Mouse (Mus musculus) lung, postnatal 0 days (tissue): ENCODE measurements around the gene Btbd8. TPM values are rescaled to one million over a fixed set of nuclear protein-coding genes. Genes with fewer than 3 reads are reported as not detected.
A peak's percentile ranks its signal among the peaks of the same experiment; 100 is the strongest.

Source experiments
- ATAC-seq: fragments of 200-750 bp; cut with Nextera tagmentation; 2 replicates; pipeline ENCODE4 v1.8.0; 2017; ENCODE audit warnings: moderate library complexity
- DNase-seq: peaks from one replicate; pipeline ENCODE4 v3.0.0-alpha.2; 2016; ENCODE audit warnings: low spot score
- H3K27ac ChIP-seq: fragments of 300-500 bp; sonication (generic); 2 replicates; pipeline ENCODE4 v1.5.1; 2014; ENCODE audit warnings: antibody characterized with exemption, mild to moderate bottlenecking, low read length, mixed read lengths
- H3K27me3 ChIP-seq: fragments of 300-500 bp; sonication (generic); replicated peaks from 2 replicates; pipeline ENCODE4 v1.6.1; 2014; ENCODE audit warnings: low read length, mixed read lengths; ENCODE audit not compliant: insufficient read depth
- H3K36me3 ChIP-seq: fragments of 300-500 bp; sonication (generic); 2 replicates; pipeline ENCODE4 v1.6.1; 2014; ENCODE audit warnings: low read length, mixed read lengths; ENCODE audit not compliant: insufficient read depth
- H3K4me1 ChIP-seq: fragments of 300-500 bp; sonication (generic); 2 replicates; pipeline ENCODE4 v1.6.1; 2014; ENCODE audit warnings: antibody characterized with exemption, low read depth, low read length, mixed read lengths; ENCODE audit not compliant: insufficient read depth
- H3K4me2 ChIP-seq: fragments of 300-500 bp; sonication (generic); replicated peaks from 2 replicates; pipeline ENCODE4 v1.6.1; 2014; ENCODE audit warnings: low read depth, mild to moderate bottlenecking, low read length, moderate library complexity, mixed read lengths
- H3K4me3 ChIP-seq: fragments of 300-500 bp; sonication (generic); 2 replicates; pipeline ENCODE4 v1.5.1; 2014; ENCODE audit warnings: low read depth, low read length
- H3K9ac ChIP-seq: fragments of 300-500 bp; sonication (generic); replicated peaks from 2 replicates; pipeline ENCODE4 v1.6.1; 2014; ENCODE audit warnings: low read depth, mild to moderate bottlenecking
- H3K9me3 ChIP-seq: fragments of 300-500 bp; sonication (generic); 2 replicates; pipeline ENCODE4 v1.6.1; 2016; ENCODE audit warnings: low read length, mixed read lengths
- CTCF ChIP-seq: IDR thresholded peaks from 2 replicates; pipeline ENCODE4 v1.5.1; 2016; ENCODE audit warnings: antibody characterized with exemption, mild to moderate bottlenecking
- EP300 ChIP-seq: IDR thresholded peaks from 2 replicates; pipeline ENCODE4 v1.6.1; 2016; ENCODE audit warnings: antibody characterized with exemption, mild to moderate bottlenecking, control low read depth
- WGBS: fragments of 180-500 bp; shearing (Covaris S2); extraction: QIAGEN DNeasy Blood & Tissue Kit; methylation state at CpG from one replicate; pipeline ENCODE4 v1.1.7; 2014; 5-methylcytosine and 5-hydroxymethylcytosine counted together
- polyA plus RNA-seq: library from polyadenylated mRNA; unstranded; fragments of >200 nt; fragmentation: Nextera tagmentation; extraction: Ambion mirVana; gene quantifications from 2 replicates; pipeline ENCODE4 v1.2.1, GENCODE M21; 2015

The Btbd8 gene
- polyA plus RNA-seq, 1 experiment from 2014 or later: 2.1 TPM

GRCm38 (mm10) chr5:107534581-107534980 lies 96.8 kb downstream of the Btbd8 start, which contains the start of gene 1700028K03Rik:
1700028K03Rik (plus strand) TSS chr5:107534709.
- Histone ChIP-seq H3K27me3 (no peaks in the 10 kb centered on the region), H3K27ac (no peak within 1 kb of the TSS), H3K4me1 (no peaks in the 10 kb centered on the region), H3K4me2 (no peak within 1 kb of the TSS), H3K4me3 (no peak within 1 kb of the TSS), H3K36me3 (no peaks in the 10 kb centered on the region), H3K9me3 (no peaks in the 10 kb centered on the region), H3K9ac (no peak within 1 kb of the TSS)
- WGBS: 65% methylated on average over 15 of the region's 15 CpGs
- ATAC-seq (no peak), DNase-seq (no peak)
- TF ChIP-seq EP300 (no peak), CTCF (no peak)

DNA sequence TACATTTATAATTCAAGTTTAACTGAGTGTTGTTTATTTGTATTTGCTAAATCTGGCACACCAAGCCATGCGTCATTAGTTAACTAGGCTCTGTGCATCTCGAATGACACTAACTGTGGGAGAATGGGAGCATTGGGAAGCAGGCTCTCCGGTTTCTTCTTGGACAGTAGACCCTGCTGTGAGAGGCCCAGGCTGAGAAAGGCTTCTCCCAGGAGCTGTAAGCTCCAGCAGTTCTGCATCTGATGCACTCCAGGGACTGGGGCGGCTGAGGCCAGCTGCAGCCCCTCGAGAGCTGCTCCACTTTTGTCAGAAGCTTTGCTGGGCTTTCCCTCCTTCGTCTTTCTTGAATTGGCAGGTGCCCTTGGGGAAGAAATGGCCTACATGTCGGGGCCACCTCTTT lies 103.9 kb downstream of the Btbd8 start:
- no peak overlapping the region for H3K9ac ChIP-seq
- no peak overlapping the region for H3K27ac ChIP-seq
- ATAC-seq: no peak
- no peaks in the 10 kb centered on the region for H3K36me3 ChIP-seq
- no peak overlapping the region for H3K4me2 ChIP-seq
- no peak overlapping the region for H3K4me3 ChIP-seq
- TF ChIP-seq EP300 (no peak), CTCF (no peak)
- WGBS: 35% methylated on average over 7 of the region's 7 CpGs
- no peaks in the 10 kb centered on the region for H3K4me1 ChIP-seq
- no peaks in the 10 kb centered on the region for H3K9me3 ChIP-seq
- DNase-seq: no peak
- no peaks in the 10 kb centered on the region for H3K27me3 ChIP-seq

- no peaks in the 10 kb centered on the region for H3K4me1 ChIP-seq
- no peak for ATAC-seq
- TF ChIP-seq CTCF (no peak), EP300 (no peak)
- H3K9me3 ChIP-seq: no peaks in the 10 kb centered on the region
- H3K27me3 ChIP-seq: no peaks in the 10 kb centered on the region
- H3K4me2 ChIP-seq: no peak overlapping the region
- no peak overlapping the region for H3K9ac ChIP-seq
- 57% methylated on average over 4 of the region's 4 CpGs for WGBS
- no peaks in the 10 kb centered on the region for H3K36me3 ChIP-seq
- peak; percentile 45 for DNase-seq
- H3K27ac ChIP-seq: no peak overlapping the region
- H3K4me3 ChIP-seq: no peak overlapping the region
Observed at GRCm38 (mm10) chr5:107545927-107546326, 108.1 kb downstream of the Btbd8 start.

DNA sequence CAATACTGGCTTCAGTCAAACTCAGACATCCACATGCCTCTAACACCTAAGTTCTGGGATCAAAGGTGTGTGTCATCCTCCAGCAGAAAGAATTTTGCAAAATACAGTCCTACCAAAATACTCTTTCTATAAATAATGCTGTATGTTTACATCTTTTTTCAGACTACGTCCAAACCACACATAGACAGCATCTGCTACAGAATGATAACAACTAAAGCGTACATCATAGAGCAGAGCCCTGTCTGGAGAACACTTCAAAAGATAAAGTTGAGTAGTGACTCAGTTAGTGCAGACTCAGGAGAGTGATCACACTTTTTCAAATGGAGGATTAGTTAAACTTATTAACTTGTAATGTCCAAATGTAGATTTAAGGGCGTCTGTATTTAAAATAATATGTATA lies 110.2 kb downstream of the Btbd8 start:
- Histone ChIP-seq H3K4me2 (no peak overlapping the region), H3K9me3 (no peaks in the 10 kb centered on the region), H3K4me1 (no peaks in the 10 kb centered on the region), H3K9ac (no peak overlapping the region), H3K27ac (no peak overlapping the region), H3K27me3 (no peaks in the 10 kb centered on the region), H3K36me3 (no peaks in the 10 kb centered on the region), H3K4me3 (no peak overlapping the region)
- no peak for TF ChIP-seq EP300
- 67% methylated on average over 3 of the region's 3 CpGs for WGBS
- ATAC-seq: no peak
- DNase-seq: no peak

GRCm38 (mm10) chr5:107548444-107548843 lies 110.6 kb downstream of the Btbd8 start:
- no peak overlapping the region for H3K4me2 ChIP-seq
- no peak overlapping the region for H3K27ac ChIP-seq
- no peaks in the 10 kb centered on the region for H3K9me3 ChIP-seq
- DNase-seq (no peak), ATAC-seq (no peak)
- no peak for TF ChIP-seq EP300
- no peak for TF ChIP-seq CTCF
- no peak overlapping the region for H3K9ac ChIP-seq
- no peaks in the 10 kb centered on the region for H3K4me1 ChIP-seq
- no peaks in the 10 kb centered on the region for H3K36me3 ChIP-seq
- 77% methylated on average over 3 of the region's 3 CpGs for WGBS
- H3K4me3 ChIP-seq: no peak overlapping the region
- H3K27me3 ChIP-seq: no peaks in the 10 kb centered on the region

- 63% methylated on average over 5 of the region's 5 CpGs for WGBS
- peaks cover 2% of the 10 kb centered on the region; the same call in 1 of the 2 replicates for H3K36me3 ChIP-seq
- ATAC-seq (no peak), DNase-seq (no peak)
- H3K4me3 ChIP-seq: no peak overlapping the region
- no peaks in the 10 kb centered on the region for H3K4me1 ChIP-seq
- TF ChIP-seq CTCF: no peak
- no peak for TF ChIP-seq EP300
- no peaks in the 10 kb centered on the region for H3K9me3 ChIP-seq
- no peak overlapping the region for H3K9ac ChIP-seq
- H3K27ac ChIP-seq: no peak overlapping the region
- no peak overlapping the region for H3K4me2 ChIP-seq
- H3K27me3 ChIP-seq: no peaks in the 10 kb centered on the region
Observed at GRCm38 (mm10) chr5:107554336-107554735, 116.5 kb downstream of the Btbd8 start.

DNA sequence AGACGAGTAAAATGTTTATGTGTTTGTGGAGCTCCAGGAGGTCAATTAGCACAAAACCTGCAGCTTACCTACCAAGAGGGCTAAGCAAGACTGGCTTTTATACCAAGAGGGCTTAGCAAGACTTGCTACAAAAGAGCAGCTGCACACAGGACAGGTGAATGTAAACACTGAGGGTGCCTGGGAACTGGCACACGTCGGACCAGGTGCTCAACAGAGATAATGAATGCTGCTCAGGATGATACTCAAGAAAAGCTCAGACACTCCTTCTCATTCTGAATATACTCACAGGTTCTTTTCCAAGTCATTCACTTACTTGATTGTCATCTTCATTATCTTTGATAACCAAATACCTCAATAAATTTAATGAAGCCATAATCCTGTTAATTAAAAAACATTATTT lies 119.2 kb downstream of the Btbd8 start:
- 41% methylated on average over 3 of the region's 3 CpGs for WGBS
- Histone ChIP-seq H3K4me1 (no peaks in the 10 kb centered on the region), H3K9me3 (no peaks in the 10 kb centered on the region), H3K36me3 (peaks cover 6% of the 10 kb centered on the region), H3K4me2 (no peak overlapping the region), H3K27ac (no peak overlapping the region), H3K4me3 (no peak overlapping the region), H3K9ac (no peak overlapping the region), H3K27me3 (no peaks in the 10 kb centered on the region)
- no peak for TF ChIP-seq EP300
- no peak for TF ChIP-seq CTCF
- DNase-seq: no peak
- ATAC-seq: no peak

Other genes starting within 250 kb of the Btbd8 start
- 21.4 and 21.5 TPM in 2 replicates for gene Tgfbr3, start 148.4 kb upstream of the Btbd8 start, polyA plus RNA-seq
- 1.5 and 1.6 TPM in 2 replicates for gene Brdt, start 106.8 kb upstream of the Btbd8 start, polyA plus RNA-seq
- gene Ephx4, start 35.3 kb upstream of the Btbd8 start, polyA plus RNA-seq: 1.2 and 1.6 TPM in 2 replicates
- gene Lpcat2b, start 6.4 kb upstream of the Btbd8 start, polyA plus RNA-seq: not detected in 2 replicates
- 0.11 and 0.19 TPM in 2 replicates for gene Gm42669, start 69.6 kb downstream of the Btbd8 start, polyA plus RNA-seq
- gene 1700028K03Rik, start 96.7 kb downstream of the Btbd8 start, polyA plus RNA-seq: 0.06 and 0.18 TPM in 2 replicates
- gene Rpap2, start 159.4 kb downstream of the Btbd8 start, polyA plus RNA-seq: 11.4 and 12.5 TPM in 2 replicates
- 12.1 and 12.7 TPM in 2 replicates for gene Glmn, start 159.9 kb downstream of the Btbd8 start, polyA plus RNA-seq